Mouse (Mus musculus) thymus, postnatal 14 days (tissue): ENCODE data around the gene Rln1.

Source experiments
- DNase-seq: peaks from one replicate; pipeline ENCODE4 v3.0.0; 2021

Rln1 gene

GRCm38 (mm10) chr19:29291532-29291931 lies 42.9 kb downstream of the Rln1 start:
- DNase-seq: no peak

GRCm38 (mm10) chr19:29287863-29288262 lies 46.6 kb downstream of the Rln1 start:
- no peak for DNase-seq

- DNase-seq: no peak
Measured at GRCm38 (mm10) chr19:29285451-29285869, 49.0 kb downstream of the Rln1 start.
